Mouse (Mus musculus): ENCODE data around the gene Trnp1.

DNA sequence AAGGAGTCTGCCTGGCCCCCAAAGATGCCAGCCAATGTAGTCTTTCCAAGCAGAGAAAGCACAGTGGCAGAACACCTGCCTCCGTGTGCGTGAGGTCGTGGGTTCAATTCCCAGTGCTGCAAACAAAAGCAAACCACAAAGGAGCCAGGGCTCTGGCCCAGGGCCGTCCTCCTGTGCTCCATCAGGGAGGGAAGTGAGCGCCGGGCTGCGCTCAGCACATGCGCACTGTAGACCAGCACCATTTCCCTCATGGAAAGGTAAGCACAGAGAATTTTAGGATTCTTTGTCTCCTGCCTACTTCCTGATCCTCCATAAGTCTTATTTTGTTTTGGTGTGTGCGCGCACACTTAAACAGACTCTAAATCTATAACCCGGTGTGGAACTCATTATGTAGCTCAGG is 50.4 kb downstream of the Trnp1 start:
- TF ChIP-seq E2F4 (IDR thresholded peaks at IDR 0.05; ENCODE audit: insufficient read depth) (no peak), POLR2A (IDR thresholded peaks at IDR 0.05; ENCODE audit: insufficient read length, low read depth) (no peak), SRF (IDR thresholded peaks at IDR 0.05; ENCODE audit: control insufficient read depth, insufficient read length, low read depth) (no peak), TCF12 (IDR thresholded peaks at IDR 0.05; ENCODE audit: insufficient read depth, poor library complexity, severe bottlenecking) (no peak), MYOG (IDR thresholded peaks at IDR 0.05; ENCODE audit: control insufficient read depth in 1 of 3, insufficient read depth in 1 of 3, insufficient read length in 2 of 3, low read depth in 2 of 3) (no peak), MAX (IDR thresholded peaks at IDR 0.05; ENCODE audit: low read depth) (no peak), TCF3 (IDR thresholded peaks at IDR 0.05; ENCODE audit: insufficient read length, low read depth) (no peak), REST (IDR thresholded peaks at IDR 0.05; ENCODE audit: insufficient read depth, insufficient read length) (no peak)
